Mouse (Mus musculus) ES-E14 (cell line): ENCODE measurements at regions not wholly inside any gene's neighbourhood (a gene's known extent, or its start where the extent isn't known, plus 50 kb on each side); places are given as distances from the start of the nearest gene placed in this dataset.

Experiments
- CHD2 ChIP-seq: IDR thresholded peaks from 2 replicates; pipeline ENCODE4 v1.6.1; 2014; ENCODE audit warnings: mild to moderate bottlenecking, low read depth, low read length, inconsistent platforms
- MAFK ChIP-seq: IDR thresholded peaks from 2 replicates; pipeline ENCODE4 v1.6.1; 2014; ENCODE audit warnings: mild to moderate bottlenecking, low read depth, low read length, inconsistent platforms; ENCODE audit not compliant: insufficient read depth
- ZC3H11A ChIP-seq: IDR thresholded peaks from 2 replicates; pipeline ENCODE4 v1.6.1; 2012; ENCODE audit warnings: low read depth, mild to moderate bottlenecking, inconsistent platforms, low read length, borderline replicate concordance
- ZNF384 ChIP-seq: IDR thresholded peaks from 2 replicates; pipeline ENCODE4 v1.6.1; 2012; ENCODE audit warnings: low read depth, low read length, inconsistent platforms

GRCm38 (mm10) chr11:117427808-117428510 lies 56.2 kb upstream of the Gm11733 start:
- no peak for TF ChIP-seq MAFK
- TF ChIP-seq ZC3H11A: no peak
- TF ChIP-seq ZNF384: no peak
- TF ChIP-seq CHD2: no peak
